Mouse (Mus musculus) adrenal gland, postnatal 10 days (tissue): ENCODE measurements around the gene Olfr1493-ps1. TPM values are rescaled to one million over a fixed set of nuclear protein-coding genes. Genes with fewer than 3 reads are reported as not detected.

Experiments
- DNase-seq: peaks from one replicate; pipeline ENCODE4 v3.0.0; 2021; ENCODE audit warnings: mixed read lengths
- long read RNA-seq, 2 experiments: library from polyadenylated mRNA; stranded (forward); transcript quantifications; one replicate each; pipeline ENCODE4 v2.0.0; 2021
- total RNA-seq, 2 experiments: library from RNA; stranded (reverse); gene quantifications; 2 replicates each; pipeline ENCODE4 v1.2.3; 2021

The Olfr1493-ps1 gene
- not detected for total RNA-seq
- long read RNA-seq, experiment 1 = 0 reads
- long read RNA-seq, experiment 2 = 0 reads

- no peak for DNase-seq
These were observed at the start of gene Olfr1493-ps1 for GRCm38 (mm10) chr19:13722978-13723377. Olfr1493-ps1 (plus strand) TSS chr19:13723278.

GRCm38 (mm10) chr19:13696968-13697367 lies 26.1 kb upstream of the Olfr1493-ps1 start, which contains the start of gene Olfr1491:
Olfr1491 (plus strand) TSS chr19:13697268.
- DNase-seq = no peak

GRCm38 (mm10) chr19:13739428-13739827 lies 16.4 kb downstream of the Olfr1493-ps1 start, which contains the start of gene Olfr1494:
Olfr1494 (plus strand) TSS chr19:13739728.
- no peak for DNase-seq

- no peak for DNase-seq
These were observed 26.3 kb downstream of the Olfr1493-ps1 start for GRCm38 (mm10) chr19:13749366-13749765.

GRCm38 (mm10) chr19:13764306-13764705 lies 41.2 kb downstream of the Olfr1493-ps1 start, which contains the start of gene Olfr1495:
Olfr1495 (plus strand) TSS chr19:13764606.
- DNase-seq = no peak

GRCm38 (mm10) chr19:13768565-13769276 lies 45.6 kb downstream of the Olfr1493-ps1 start:
- DNase-seq = no peak

GRCm38 (mm10) chr19:13777578-13777977 lies 54.5 kb downstream of the Olfr1493-ps1 start, which contains the start of gene Olfr1496:
Olfr1496 (plus strand) TSS chr19:13777878.
- no peak for DNase-seq

Other genes with a start within 250 kb of the Olfr1493-ps1 start
- not detected for gene Olfr1475, start 243.1 kb upstream of the Olfr1493-ps1 start, total RNA-seq
- not detected for gene Olfr1477, start 222.7 kb upstream of the Olfr1493-ps1 start, total RNA-seq
- gene Olfr1480, start 195.4 kb upstream of the Olfr1493-ps1 start, total RNA-seq = not detected
- not detected for gene Olfr1484, start 139.8 kb upstream of the Olfr1493-ps1 start, total RNA-seq
- gene Olfr1487, start 105.9 kb upstream of the Olfr1493-ps1 start, total RNA-seq = not detected
- gene Olfr1489, start 91.7 kb upstream of the Olfr1493-ps1 start, total RNA-seq = not detected
- not detected for gene Olfr1490, start 72.2 kb upstream of the Olfr1493-ps1 start, total RNA-seq
- gene Olfr1491, start 26.0 kb upstream of the Olfr1493-ps1 start, total RNA-seq = not detected
- not detected for gene Olfr1494, start 16.4 kb downstream of the Olfr1493-ps1 start, total RNA-seq
- gene Olfr1495, start 41.3 kb downstream of the Olfr1493-ps1 start, total RNA-seq = not detected
- gene Olfr1496, start 54.6 kb downstream of the Olfr1493-ps1 start, total RNA-seq = not detected
- not detected for gene Olfr1497, start 74.9 kb downstream of the Olfr1493-ps1 start, total RNA-seq
- gene Olfr1499, start 96.2 kb downstream of the Olfr1493-ps1 start, total RNA-seq = not detected
- gene Olfr1500, start 107.2 kb downstream of the Olfr1493-ps1 start, total RNA-seq = not detected
- gene Olfr1501, start 127.4 kb downstream of the Olfr1493-ps1 start, total RNA-seq = not detected
- gene Olfr1502, start 138.5 kb downstream of the Olfr1493-ps1 start, total RNA-seq = not detected
- gene Olfr1504, start 174.7 kb downstream of the Olfr1493-ps1 start, total RNA-seq = not detected
- gene Olfr1505, start 190.3 kb downstream of the Olfr1493-ps1 start, total RNA-seq = not detected